Mouse (Mus musculus) 3134 (cell line): ENCODE results near the gene Ifng.
"Not testable (repeated sequence)": the region's sequence is repeated elsewhere in the genome, so short reads cannot be mapped to it uniquely, and the experiment has no call there.

Experiments used
- DNase-seq: peaks from one replicate; pipeline ENCODE4 v3.0.0-alpha.2; 2011; ENCODE audit warnings: low spot score; ENCODE audit not compliant: insufficient read length; ENCODE audit errors: extremely low read depth

Ifng gene

GRCm38 (mm10) chr10:118440742-118441240, at the start of gene Ifng:
Gene Ifng (plus strand): TSS chr10:118441046.
- no peak for DNase-seq

DNA sequence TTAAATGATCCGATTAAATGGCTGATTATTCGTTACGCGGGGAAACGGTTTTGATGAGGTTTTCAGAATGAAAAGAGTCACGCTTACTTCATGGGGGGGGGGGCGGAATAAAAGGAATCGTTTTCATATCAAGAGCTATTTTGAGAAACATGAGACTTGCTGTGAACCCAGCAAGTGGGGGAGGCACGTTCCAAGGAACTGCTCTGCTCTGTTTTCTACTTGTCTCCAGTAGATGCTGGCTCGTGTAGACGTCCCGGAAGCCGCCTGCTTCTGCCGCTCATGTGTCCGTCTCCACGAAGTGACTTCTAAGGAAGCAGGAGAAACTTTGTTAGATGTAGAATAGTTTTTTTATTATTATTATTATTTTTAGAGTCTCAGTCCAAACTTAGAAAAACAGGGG, 40.9 kb upstream of the Ifng start:
- DNase-seq = no peak

GRCm38 (mm10) chr10:118406463-118407221, 34.2 kb upstream of the Ifng start:
- DNase-seq = no peak

DNA sequence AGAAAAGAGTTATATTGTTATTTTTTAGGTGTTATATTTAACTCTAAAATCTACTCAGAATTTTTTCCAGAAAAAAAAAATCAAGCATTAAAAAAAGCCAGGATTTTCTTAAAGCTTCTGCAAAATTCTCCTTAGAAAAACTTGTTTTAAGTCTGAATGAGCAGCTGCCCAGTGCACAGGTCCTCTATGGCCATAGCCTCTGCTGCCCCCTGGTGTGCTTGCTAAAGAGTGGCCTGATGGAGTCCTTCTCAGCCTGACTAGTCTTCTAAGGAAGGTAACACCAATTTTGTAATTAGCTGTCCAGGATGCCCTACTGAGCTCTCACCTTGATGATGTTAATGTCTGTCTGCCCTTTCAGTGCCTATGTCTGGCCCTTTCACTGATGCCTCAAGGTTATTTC, 29.5 kb upstream of the Ifng start:
- no peak for DNase-seq

GRCm38 (mm10) chr10:118412774-118413173, 28.1 kb upstream of the Ifng start:
- DNase-seq = no peak

- DNase-seq = no peak
These were observed 21.8 kb upstream of the Ifng start for GRCm38 (mm10) chr10:118419000-118419425.

DNA sequence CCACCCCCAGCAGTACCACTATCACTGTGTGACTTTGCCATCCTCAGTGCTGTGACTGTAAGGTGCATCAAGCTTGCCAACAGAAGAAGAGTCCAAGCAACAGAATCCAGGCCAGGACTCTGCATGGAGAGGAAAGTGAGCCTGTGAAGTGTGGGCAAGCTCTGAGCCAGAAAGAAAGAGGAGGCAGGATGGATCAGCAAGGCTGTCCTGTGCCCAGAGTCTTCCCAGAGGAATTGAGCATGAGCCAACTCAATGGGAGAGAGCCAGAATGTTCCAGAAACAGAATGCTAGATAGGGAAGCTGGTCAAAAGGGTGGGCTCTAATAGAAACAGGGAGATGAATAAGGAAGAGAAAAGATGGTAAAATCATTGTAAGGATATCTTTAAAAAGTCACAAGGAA, 19.9 kb upstream of the Ifng start:
- no peak for DNase-seq

DNA sequence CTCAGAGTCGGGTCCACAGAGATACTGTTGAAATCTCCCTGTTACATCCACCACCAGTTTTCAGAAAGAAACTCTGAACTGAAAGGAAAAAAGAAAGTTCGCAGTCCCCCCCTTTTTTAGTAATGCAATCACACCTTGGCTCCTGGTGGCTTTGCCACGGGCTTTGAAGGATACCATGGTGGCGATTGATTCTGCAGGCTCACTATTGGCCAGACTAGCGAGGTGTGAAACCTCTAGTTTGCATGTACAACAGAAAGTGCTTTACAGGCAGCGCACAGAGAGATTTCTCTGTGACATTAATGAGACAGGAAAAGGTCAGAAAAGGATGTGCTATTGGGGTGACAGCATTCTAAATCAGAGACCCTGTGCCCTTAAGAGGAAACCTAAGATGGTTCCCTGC, 5.3 kb upstream of the Ifng start:
- no peak for DNase-seq

DNA sequence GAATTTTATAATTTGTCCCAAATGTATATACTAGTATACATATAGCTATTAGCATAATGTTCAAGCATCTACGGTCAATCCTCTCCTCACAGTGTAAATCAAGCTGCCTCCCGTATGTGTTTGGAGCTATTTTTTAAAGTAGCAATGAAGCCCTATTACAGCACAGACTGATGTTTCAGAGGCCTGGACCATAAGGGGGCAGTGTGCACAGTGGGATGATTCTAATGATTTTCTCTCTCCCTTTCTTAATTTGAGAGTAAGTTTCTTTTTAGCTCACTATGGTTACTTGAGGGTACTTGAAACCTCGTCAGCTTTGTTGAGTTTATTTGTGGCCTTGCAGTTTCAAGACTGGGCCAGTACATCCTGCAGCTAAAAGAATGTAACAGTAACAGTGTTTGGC, 1.1 kb downstream of the Ifng start:
- DNase-seq = no peak

- DNase-seq = no peak
These were observed 2.2 kb downstream of the Ifng start for GRCm38 (mm10) chr10:118442999-118443398.

DNA sequence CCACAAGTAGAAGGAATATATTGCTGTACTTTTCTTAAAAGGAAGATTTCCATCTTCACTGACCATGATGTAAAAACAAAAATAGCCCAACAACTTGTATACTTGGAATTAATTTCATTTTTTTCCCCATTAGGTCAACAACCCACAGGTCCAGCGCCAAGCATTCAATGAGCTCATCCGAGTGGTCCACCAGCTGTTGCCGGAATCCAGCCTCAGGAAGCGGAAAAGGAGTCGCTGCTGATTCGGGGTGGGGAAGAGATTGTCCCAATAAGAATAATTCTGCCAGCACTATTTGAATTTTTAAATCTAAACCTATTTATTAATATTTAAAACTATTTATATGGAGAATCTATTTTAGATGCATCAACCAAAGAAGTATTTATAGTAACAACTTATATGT, 4.2 kb downstream of the Ifng start:
- DNase-seq = no peak

DNA sequence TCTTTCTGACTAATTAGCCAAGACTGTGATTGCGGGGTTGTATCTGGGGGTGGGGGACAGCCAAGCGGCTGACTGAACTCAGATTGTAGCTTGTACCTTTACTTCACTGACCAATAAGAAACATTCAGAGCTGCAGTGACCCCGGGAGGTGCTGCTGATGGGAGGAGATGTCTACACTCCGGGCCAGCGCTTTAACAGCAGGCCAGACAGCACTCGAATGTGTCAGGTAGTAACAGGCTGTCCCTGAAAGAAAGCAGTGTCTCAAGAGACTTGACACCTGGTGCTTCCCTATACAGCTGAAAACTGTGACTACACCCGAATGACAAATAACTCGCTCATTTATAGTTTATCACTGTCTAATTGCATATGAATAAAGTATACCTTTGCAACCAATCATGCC, 4.7 kb downstream of the Ifng start:
- DNase-seq = no peak

DNA sequence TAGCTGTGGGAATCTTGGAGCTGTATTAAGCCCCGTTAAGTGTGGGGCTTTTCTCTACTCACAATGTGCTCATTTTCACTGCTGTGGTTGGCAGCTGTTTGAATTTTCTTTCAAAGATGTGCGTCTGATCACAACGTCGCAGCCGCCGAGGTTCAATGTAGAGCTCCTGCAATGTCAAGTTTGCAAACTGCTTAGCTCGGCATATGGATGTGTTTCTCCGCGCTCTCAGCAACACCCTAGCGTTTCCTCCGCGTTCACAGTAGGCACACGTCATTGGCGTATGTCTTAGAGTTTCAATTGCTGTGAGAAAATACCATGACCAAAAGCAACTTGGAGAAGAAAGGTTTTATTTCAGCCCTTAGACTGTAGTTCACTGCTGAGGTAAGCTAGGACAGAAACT, 5.1 kb downstream of the Ifng start:
- no peak for DNase-seq

- no peak for DNase-seq
These were observed 10.9 kb downstream of the Ifng start for GRCm38 (mm10) chr10:118451747-118452146.

GRCm38 (mm10) chr10:118458729-118459128, 17.9 kb downstream of the Ifng start:
- no peak for DNase-seq

DNA sequence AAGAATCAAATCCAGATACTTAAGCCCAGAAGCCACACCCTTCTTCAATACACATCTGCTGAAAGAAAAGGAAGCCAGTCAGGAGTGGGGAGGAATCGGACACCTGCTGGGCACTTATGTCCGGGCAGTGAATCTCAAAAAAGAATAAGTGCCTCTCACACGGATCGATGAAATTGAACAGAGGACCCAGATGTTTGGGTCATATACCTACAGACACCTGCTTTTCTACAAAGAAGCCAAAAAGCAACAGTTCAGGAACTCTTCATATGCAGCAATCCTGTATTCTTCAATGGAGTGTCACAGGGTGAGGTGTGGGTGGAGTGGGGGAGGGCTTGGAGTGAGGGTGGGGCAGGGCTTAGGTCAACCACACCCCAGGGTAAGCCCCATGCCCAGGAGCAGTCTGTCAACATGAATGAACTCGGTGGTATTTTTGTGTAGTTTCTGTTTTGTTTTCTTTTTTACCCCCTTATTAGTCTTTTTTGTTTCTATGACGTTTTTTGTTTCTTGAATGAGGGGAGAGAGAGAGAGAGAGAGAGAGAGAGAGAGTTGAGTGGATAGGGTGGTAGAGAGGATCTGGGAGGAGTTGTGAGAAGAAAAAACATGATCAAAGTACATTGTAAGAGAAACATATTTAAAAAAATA, 20.4 kb downstream of the Ifng start:
- DNase-seq = no peak

DNA sequence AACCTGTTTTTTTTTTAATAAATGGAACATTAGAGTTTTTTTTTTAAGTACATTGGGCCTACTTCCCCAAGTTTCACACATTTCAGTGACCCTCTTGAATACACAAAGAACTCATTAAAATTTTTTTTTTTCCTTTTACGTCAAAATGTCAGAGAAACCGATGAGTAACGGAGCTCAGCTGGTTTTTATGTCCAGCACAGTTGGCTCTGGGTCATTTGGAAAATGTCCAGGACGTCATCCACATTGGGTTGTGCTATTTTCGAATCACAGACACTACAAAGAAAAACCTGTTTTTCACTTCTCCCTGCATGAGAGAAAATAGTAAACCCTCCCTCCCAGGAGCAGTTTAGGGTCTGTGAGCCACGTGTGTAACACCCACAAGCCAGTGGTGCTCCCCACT, 25.6 kb downstream of the Ifng start:
- DNase-seq = no peak

DNA sequence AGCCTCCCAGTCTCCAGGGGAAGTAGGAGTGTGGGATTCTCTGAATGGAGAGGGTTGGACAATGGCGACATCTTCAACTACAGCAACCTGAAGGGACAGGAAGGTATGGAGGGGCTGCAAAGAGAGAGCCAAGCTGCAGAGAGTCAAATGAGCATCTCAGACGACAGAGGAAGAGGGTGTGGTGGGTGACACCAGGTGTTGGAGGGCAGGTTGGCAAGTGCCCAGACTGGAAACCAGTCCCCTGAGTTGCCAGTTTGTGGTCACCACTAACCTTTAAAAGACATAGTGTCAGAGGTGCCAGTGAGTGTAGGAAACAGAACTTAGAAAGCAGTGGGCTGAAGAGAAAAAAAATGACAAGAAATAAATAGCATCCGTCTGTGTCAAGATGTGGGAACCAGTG, 28.2 kb downstream of the Ifng start:
- no peak for DNase-seq

GRCm38 (mm10) chr10:118470296-118470957, 29.6 kb downstream of the Ifng start:
- peak; percentile 19 for DNase-seq

GRCm38 (mm10) chr10:118472846-118473245, 32.0 kb downstream of the Ifng start:
- DNase-seq = not testable (repeated sequence)

DNA sequence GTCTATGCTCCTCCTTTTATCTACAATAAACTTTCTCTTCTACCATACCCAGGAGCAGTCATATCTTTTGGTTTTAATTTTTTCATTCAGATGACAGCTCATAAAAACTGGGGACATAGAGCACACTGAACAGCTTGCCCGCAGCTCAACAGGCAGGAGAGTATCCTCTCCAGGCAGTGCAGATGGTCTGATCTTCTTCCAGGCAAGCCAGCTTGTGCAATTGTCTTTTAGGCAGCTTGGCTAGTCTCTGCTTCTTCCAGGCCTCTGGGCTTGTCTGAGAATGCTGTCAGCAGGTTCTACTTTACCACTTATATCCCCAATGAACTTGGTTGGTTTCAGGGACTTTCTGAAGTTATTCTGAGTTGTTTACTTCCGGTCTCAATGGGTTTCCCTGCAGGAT, 35.9 kb downstream of the Ifng start:
- DNase-seq = no peak

GRCm38 (mm10) chr10:118477297-118477696, 36.5 kb downstream of the Ifng start:
- DNase-seq = no peak
